Mouse (Mus musculus) stomach, embryonic 14.5 days (tissue): Measurements from ENCODE around the gene Prss21. TPM values are rescaled to one million over a fixed set of nuclear protein-coding genes. Genes with fewer than 3 reads are reported as not detected.

Experiments used
- ATAC-seq: fragments of 200-750 bp; cut with Nextera tagmentation; 2 replicates; pipeline ENCODE4 v1.8.0; 2017; ENCODE audit warnings: low read depth, moderate TSS enrichment; ENCODE audit not compliant: insufficient number of reproducible peaks, insufficient read depth, low FRiP score
- H3K27ac ChIP-seq: fragments of 300-500 bp; sonication (generic); 2 replicates; pipeline ENCODE4 v1.5.1; 2014; ENCODE audit warnings: mild to moderate bottlenecking, low read length, moderate library complexity, mixed read lengths
- H3K27me3 ChIP-seq: fragments of 300-500 bp; sonication (generic); 2 replicates; pipeline ENCODE4 v1.6.1; 2014; ENCODE audit warnings: low read length, control low read depth, mixed read lengths; ENCODE audit not compliant: control insufficient read depth, insufficient read depth
- H3K36me3 ChIP-seq: fragments of 300-500 bp; sonication (generic); 2 replicates; pipeline ENCODE4 v1.6.1; 2014; ENCODE audit warnings: mild to moderate bottlenecking, control low read depth, low read length, moderate library complexity, mixed read lengths; ENCODE audit not compliant: control insufficient read depth, insufficient read depth
- H3K4me1 ChIP-seq: fragments of 300-500 bp; sonication (generic); 2 replicates; pipeline ENCODE4 v1.6.1; 2014; ENCODE audit warnings: low read length, control low read depth, mixed read lengths; ENCODE audit not compliant: control insufficient read depth, insufficient read depth
- H3K4me2 ChIP-seq: fragments of 300-500 bp; sonication (generic); replicated peaks from 2 replicates; pipeline ENCODE4 v1.6.1; 2014; ENCODE audit warnings: low read depth, low read length, control low read depth
- H3K4me3 ChIP-seq: fragments of 300-500 bp; sonication (generic); 2 replicates; pipeline ENCODE4 v1.5.1; 2014; ENCODE audit warnings: low read depth, low read length, control low read depth
- H3K9ac ChIP-seq: fragments of 300-500 bp; sonication (generic); replicated peaks from 2 replicates; pipeline ENCODE4 v1.6.1; 2014; ENCODE audit warnings: low read depth, mild to moderate bottlenecking, control low read depth, low read length, moderate library complexity, mixed read lengths
- H3K9me3 ChIP-seq: fragments of 300-500 bp; sonication (generic); 2 replicates; pipeline ENCODE4 v1.6.1; 2016; ENCODE audit warnings: low read depth, low read length, control low read depth; ENCODE audit not compliant: control insufficient read depth
- WGBS: fragments of 180-500 bp; shearing (Covaris S2); extraction: QIAGEN DNeasy Blood & Tissue Kit; methylation state at CpG from one replicate; pipeline ENCODE4 v1.1.7; 2014; 5-methylcytosine and 5-hydroxymethylcytosine counted together
- polyA plus RNA-seq: library from polyadenylated mRNA; unstranded; fragments of >200 nt; fragmentation: Nextera tagmentation; extraction: Ambion mirVana; gene quantifications from 2 replicates; pipeline ENCODE4 v1.2.1, GENCODE M21; 2014

Prss21 gene
- polyA plus RNA-seq = not detected in 2 replicates

DNA sequence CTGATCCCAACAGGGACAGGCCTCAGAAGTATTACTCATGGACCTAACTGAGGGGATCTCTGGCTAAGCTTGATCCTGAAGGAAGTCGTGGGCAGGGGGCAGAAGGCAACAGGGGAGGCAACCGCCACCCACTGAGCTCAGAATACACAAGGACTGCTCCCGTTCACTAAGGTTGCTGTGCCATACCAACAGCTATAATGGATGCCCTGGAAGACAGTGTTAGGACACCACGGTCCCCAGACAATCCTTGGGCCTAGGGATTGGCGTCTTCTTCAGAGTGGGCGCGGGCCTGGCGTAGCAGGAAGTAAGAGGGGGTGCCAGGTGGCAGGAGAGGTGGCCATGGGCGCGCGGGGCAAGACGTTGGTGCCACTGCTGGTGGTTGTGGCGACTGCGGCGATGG lies at the start of gene Prss21:
Prss21 (plus strand) TSS at position 301 of the 400 bp plus-strand sequence.
- Histone ChIP-seq H3K4me1 (no peaks in the 10 kb centered on the region), H3K4me3 (no peak within 1 kb of the TSS), H3K9ac (no peak within 1 kb of the TSS), H3K36me3 (no peaks in the 10 kb centered on the region), H3K9me3 (no peaks in the 10 kb centered on the region), H3K4me2 (no peak within 1 kb of the TSS), H3K27ac (no peak within 1 kb of the TSS), H3K27me3 (no peaks in the 10 kb centered on the region)
- ATAC-seq = no peak
- 87% methylated on average over 15 of the region's 15 CpGs for WGBS

DNA sequence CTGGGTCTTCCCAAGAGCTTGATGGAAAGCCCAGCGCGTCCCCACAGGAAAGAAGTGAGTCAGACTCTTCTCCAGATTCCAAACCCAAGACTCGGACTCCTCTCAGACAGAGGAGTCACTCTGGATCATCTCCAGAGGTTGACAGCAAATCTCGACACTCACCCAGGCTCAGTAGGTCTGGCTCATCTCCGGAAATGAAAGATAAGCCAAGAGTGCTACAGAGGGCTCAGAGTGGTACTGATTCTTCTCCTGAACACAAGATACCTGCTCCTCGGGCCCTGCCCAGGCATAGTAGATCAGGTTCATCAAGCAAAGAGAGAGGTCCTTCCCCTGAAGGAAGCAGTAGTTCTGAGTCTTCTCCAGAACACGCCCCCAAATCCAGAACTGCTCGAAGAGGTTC lies 49.3 kb upstream of the Prss21 start:
- ATAC-seq = no peak
- Histone ChIP-seq H3K4me2 (no peak overlapping the region), H3K27ac (no peak overlapping the region), H3K27me3 (no peaks in the 10 kb centered on the region), H3K9ac (no peak overlapping the region), H3K9me3 (peaks cover 21% of the 10 kb centered on the region; the same call in 1 of the 2 replicates), H3K36me3 (peaks cover 99% of the 10 kb centered on the region), H3K4me1 (no peaks in the 10 kb centered on the region), H3K4me3 (no peak overlapping the region)
- WGBS = 98% methylated on average over 8 of the region's 8 CpGs

DNA sequence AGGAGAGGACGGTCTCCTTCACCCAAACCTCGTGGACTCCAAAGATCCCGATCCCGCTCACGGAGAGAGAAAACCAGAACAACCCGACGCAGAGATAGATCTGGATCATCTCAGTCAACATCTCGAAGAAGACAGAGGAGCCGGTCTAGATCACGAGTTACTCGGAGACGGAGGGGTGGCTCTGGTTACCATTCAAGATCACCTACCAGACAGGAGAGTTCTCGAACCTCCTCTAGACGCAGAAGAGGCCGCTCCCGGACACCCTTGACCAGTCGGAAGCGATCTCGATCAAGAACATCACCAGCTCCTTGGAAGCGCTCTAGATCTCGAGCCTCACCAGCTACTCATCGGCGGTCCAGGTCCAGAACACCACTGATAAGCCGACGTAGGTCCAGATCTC lies 48.6 kb upstream of the Prss21 start:
- Histone ChIP-seq H3K4me3 (no peak overlapping the region), H3K4me1 (no peaks in the 10 kb centered on the region), H3K9ac (no peak overlapping the region), H3K27ac (no peak overlapping the region), H3K9me3 (peaks cover 21% of the 10 kb centered on the region; the same call in 1 of the 2 replicates), H3K27me3 (no peaks in the 10 kb centered on the region), H3K4me2 (no peak overlapping the region), H3K36me3 (peaks cover 97% of the 10 kb centered on the region)
- 98% methylated on average over 25 of the region's 25 CpGs for WGBS
- ATAC-seq = no peak

DNA sequence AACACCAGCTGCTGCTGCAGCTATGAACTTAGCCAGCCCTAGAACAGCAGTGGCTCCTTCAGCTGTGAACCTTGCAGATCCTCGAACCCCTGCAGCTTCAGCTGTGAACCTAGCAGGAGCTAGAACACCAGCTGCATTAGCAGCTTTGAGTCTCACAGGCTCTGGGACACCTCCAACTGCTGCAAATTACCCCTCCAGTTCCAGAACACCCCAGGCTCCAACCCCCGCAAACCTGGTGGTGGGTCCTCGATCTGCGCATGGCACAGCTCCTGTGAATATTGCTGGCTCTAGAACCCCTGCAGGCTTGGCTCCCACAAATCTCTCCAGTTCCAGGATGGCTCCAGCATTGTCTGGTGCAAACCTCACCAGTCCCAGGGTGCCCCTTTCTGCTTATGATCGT lies 47.1 kb upstream of the Prss21 start:
- Histone ChIP-seq H3K4me2 (no peak overlapping the region), H3K9me3 (peaks cover 13% of the 10 kb centered on the region; the same call in 1 of the 2 replicates), H3K27ac (no peak overlapping the region), H3K4me3 (no peak overlapping the region), H3K36me3 (peaks cover 97% of the 10 kb centered on the region), H3K27me3 (no peaks in the 10 kb centered on the region), H3K9ac (no peak overlapping the region), H3K4me1 (no peaks in the 10 kb centered on the region)
- no peak for ATAC-seq
- 95% methylated on average over 5 of the region's 5 CpGs for WGBS

DNA sequence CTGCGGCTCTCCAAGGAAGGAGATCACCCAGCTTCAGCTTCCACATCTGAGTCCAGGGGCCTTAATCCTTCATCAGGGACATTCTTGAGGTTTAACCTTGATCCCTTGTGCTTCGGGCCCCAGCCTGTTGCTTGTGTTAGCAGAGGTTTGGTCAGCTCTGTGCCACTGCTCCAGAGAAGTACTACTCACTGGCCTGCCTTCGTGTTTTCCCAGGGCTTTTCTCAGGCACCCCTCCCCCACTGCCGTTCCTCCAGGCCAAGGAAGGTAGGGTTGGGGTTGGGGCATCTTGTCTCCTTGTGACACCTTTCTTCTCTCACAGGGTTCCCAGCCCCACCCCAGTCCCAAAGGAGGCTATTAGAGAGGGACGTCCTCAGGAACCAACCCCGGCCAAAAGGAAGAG lies 45.8 kb upstream of the Prss21 start:
- H3K36me3 ChIP-seq = peaks cover 95% of the 10 kb centered on the region

DNA sequence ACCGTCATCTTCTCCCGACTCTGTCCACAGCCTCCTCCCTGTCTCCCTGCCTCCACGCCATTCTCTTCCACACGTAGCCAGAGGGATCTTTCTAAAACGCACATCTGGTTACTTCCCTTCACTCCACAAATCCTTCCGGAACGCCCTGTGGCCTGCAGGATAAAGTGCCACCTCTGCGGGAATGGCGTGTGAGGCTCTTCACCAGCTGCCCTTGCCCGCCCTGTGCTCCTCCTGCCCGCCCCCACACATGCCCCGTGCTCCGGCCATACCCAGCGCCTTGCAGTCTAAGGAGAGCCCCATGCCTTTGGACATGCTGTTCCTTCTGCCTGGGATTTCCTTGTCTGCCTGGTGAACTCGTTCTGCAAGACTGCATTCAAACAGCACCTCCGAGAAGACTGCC lies 44.8 kb upstream of the Prss21 start:
- peaks cover 8% of the 10 kb centered on the region for H3K4me1 ChIP-seq
- ATAC-seq = no peak
- H3K36me3 ChIP-seq = peaks cover 88% of the 10 kb centered on the region
- H3K27ac ChIP-seq = no peak overlapping the region
- WGBS = 80% methylated on average over 16 of the region's 16 CpGs
- H3K9ac ChIP-seq = no peak overlapping the region
- H3K4me2 ChIP-seq = no peak overlapping the region
- H3K27me3 ChIP-seq = no peaks in the 10 kb centered on the region
- H3K9me3 ChIP-seq = peaks cover 12% of the 10 kb centered on the region; the same call in 1 of the 2 replicates
- H3K4me3 ChIP-seq = no peak overlapping the region

More for the DNA sequence above, 45.8 kb upstream of the Prss21 start:
- 66% methylated on average over 6 of the region's 6 CpGs for WGBS
- no peak overlapping the region for H3K9ac ChIP-seq
- H3K9me3 ChIP-seq = peaks cover 12% of the 10 kb centered on the region; the same call in 1 of the 2 replicates
- no peak overlapping the region for H3K4me2 ChIP-seq
- H3K27me3 ChIP-seq = no peaks in the 10 kb centered on the region
- H3K4me3 ChIP-seq = no peak overlapping the region
- H3K27ac ChIP-seq = no peak overlapping the region
- ATAC-seq = no peak
- H3K4me1 ChIP-seq = peaks cover 1% of the 10 kb centered on the region; the same call in 1 of the 2 replicates

DNA sequence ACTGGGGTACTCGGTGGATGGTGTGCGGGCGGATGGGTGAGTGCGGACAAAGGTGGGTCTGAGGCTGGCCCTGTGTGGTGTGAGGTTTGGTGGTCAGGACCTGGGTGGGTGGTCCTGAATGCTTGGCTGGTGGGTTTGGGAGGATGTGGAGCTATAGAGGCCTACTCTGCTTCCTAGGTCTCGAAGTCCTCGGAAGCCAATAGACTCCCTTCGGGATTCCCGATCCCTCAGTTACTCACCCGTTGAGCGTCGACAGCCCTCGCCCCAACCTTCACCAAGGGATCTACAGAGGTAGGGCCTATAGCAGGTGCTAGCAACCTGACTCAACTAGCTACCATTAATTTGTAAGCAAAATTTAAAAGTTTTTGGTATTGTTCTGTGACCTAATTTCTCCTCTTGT lies 44.2 kb upstream of the Prss21 start:
- peaks cover 8% of the 10 kb centered on the region for H3K4me1 ChIP-seq
- no peak for ATAC-seq
- no peak overlapping the region for H3K9ac ChIP-seq
- H3K27me3 ChIP-seq = no peaks in the 10 kb centered on the region
- no peak overlapping the region for H3K4me3 ChIP-seq
- H3K4me2 ChIP-seq = no peak overlapping the region
- H3K27ac ChIP-seq = no peak overlapping the region
- H3K9me3 ChIP-seq = peaks cover 6% of the 10 kb centered on the region; the same call in 1 of the 2 replicates
- WGBS = 90% methylated on average over 12 of the region's 12 CpGs
- peaks cover 82% of the 10 kb centered on the region for H3K36me3 ChIP-seq

DNA sequence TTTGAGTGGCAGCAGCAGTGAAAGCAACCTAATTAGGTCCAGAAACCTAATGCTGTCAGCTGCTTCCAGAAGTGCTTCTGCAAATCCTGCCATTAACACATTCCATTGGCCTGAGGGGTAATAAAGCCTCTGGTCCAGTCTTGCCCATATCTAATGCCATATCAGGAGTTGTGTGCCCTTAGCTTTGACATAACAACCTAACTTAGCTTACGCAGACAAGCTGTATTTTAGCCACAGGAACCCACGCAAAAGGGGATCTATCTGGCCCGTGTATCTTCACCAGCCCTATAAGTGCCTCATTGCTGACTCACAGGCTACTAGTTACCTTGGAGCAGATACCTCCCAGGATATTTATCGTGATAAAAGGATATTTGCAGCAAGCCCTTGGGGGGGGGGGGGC lies 42.3 kb upstream of the Prss21 start:
- no peaks in the 10 kb centered on the region for H3K9me3 ChIP-seq
- ATAC-seq = no peak
- WGBS = 86% methylated on average over 4 of the region's 4 CpGs
- H3K4me3 ChIP-seq = no peak overlapping the region
- peaks cover 8% of the 10 kb centered on the region for H3K4me1 ChIP-seq
- H3K4me2 ChIP-seq = no peak overlapping the region
- H3K9ac ChIP-seq = no peak overlapping the region
- H3K27ac ChIP-seq = no peak overlapping the region
- H3K27me3 ChIP-seq = no peaks in the 10 kb centered on the region
- peaks cover 62% of the 10 kb centered on the region for H3K36me3 ChIP-seq
